Mouse (Mus musculus): ENCODE results near the gene Cd200r4. TPM values are rescaled to one million over a fixed set of nuclear protein-coding genes. Genes with fewer than 3 reads are reported as not detected.

Gene Cd200r4
- polyA plus RNA-seq, 1 experiment from 2014 or later: not detected

Other genes with a start within 250 kb of the Cd200r4 start
- gene Nepro, start 87.4 kb upstream of the Cd200r4 start, polyA plus RNA-seq (2015; fragmentation: Nextera tagmentation; extraction: Ambion mirVana): 4.3 and 4.4 TPM in 2 replicates
- gene Gtpbp8, start 65.4 kb upstream of the Cd200r4 start, polyA plus RNA-seq (2015; fragmentation: Nextera tagmentation; extraction: Ambion mirVana): 38.2 and 38.6 TPM in 2 replicates
- 0.44 and 0.63 TPM in 2 replicates for gene Cd200r1, start 46.0 kb upstream of the Cd200r4 start, polyA plus RNA-seq (2015; fragmentation: Nextera tagmentation; extraction: Ambion mirVana)
- gene Cd200r2, start 55.4 kb downstream of the Cd200r4 start, polyA plus RNA-seq (2015; fragmentation: Nextera tagmentation; extraction: Ambion mirVana): not detected in 2 replicates
- gene Cd200r3, start 131.9 kb downstream of the Cd200r4 start, polyA plus RNA-seq (2015; fragmentation: Nextera tagmentation; extraction: Ambion mirVana): 0.18 TPM in 1 of 2 replicates, not detected in the other